Mouse (Mus musculus): ENCODE results near the gene Mttp. TPM values are rescaled to one million over a fixed set of nuclear protein-coding genes. Genes with fewer than 3 reads are reported as not detected.
A peak's percentile ranks its signal among the peaks of the same experiment; 100 is the strongest.

Mttp gene
- polyA plus RNA-seq, 1 experiment from 2014 or later = 41.6 TPM

- H3K4me2 ChIP-seq = no peak overlapping the region
- no peak overlapping the region for H3K4me3 ChIP-seq (replicated peaks)
- H3K9ac ChIP-seq = no peak overlapping the region
- peak; percentile 43; the same call in 1 of the 2 replicates for ATAC-seq (ENCODE audit: insufficient read depth, low FRiP score, low read depth)
- H3K27ac ChIP-seq = no peak overlapping the region
- no peaks in the 10 kb centered on the region for H3K9me3 ChIP-seq
- WGBS = 65% methylated on average over 8 of the region's 8 CpGs
- no peaks in the 10 kb centered on the region; the same call in 1 of the 2 replicates for H3K4me1 ChIP-seq
- H3K27me3 ChIP-seq (replicated peaks) = no peaks in the 10 kb centered on the region
- no peaks in the 10 kb centered on the region for H3K36me3 ChIP-seq
Measured at GRCm38 (mm10) chr3:138075209-138075608, 69.6 kb downstream of the Mttp start.

- Histone ChIP-seq H3K27me3 (replicated peaks) (no peaks in the 10 kb centered on the region), H3K4me3 (replicated peaks) (no peak overlapping the region), H3K9ac (no peak overlapping the region), H3K4me1 (no peaks in the 10 kb centered on the region; the same call in 1 of the 2 replicates), H3K36me3 (no peaks in the 10 kb centered on the region), H3K4me2 (no peak overlapping the region), H3K9me3 (no peaks in the 10 kb centered on the region), H3K27ac (no peak overlapping the region)
- WGBS = 100% methylated on average over 1 of the region's 1 CpGs
- ATAC-seq (ENCODE audit: insufficient read depth, low FRiP score, low read depth) = no peak; the same call in 1 of the 2 replicates
Measured at GRCm38 (mm10) chr3:138074214-138074613, 70.6 kb downstream of the Mttp start.

GRCm38 (mm10) chr3:138071476-138072073 lies 73.2 kb downstream of the Mttp start:
- no peak overlapping the region for H3K9ac ChIP-seq
- no peaks in the 10 kb centered on the region for H3K4me1 ChIP-seq
- no peak overlapping the region for H3K4me2 ChIP-seq
- no peaks in the 10 kb centered on the region for H3K27me3 ChIP-seq (replicated peaks)
- WGBS = 79% methylated on average over 10 of the region's 10 CpGs
- no peak for ATAC-seq (ENCODE audit: insufficient read depth, low FRiP score, low read depth)
- H3K27ac ChIP-seq = no peak overlapping the region
- H3K9me3 ChIP-seq = no peaks in the 10 kb centered on the region
- H3K4me3 ChIP-seq (replicated peaks) = no peak overlapping the region
- H3K36me3 ChIP-seq = no peaks in the 10 kb centered on the region

GRCm38 (mm10) chr3:138071004-138071403 lies 73.8 kb downstream of the Mttp start:
- Histone ChIP-seq H3K27ac (no peak overlapping the region), H3K4me2 (no peak overlapping the region), H3K4me3 (replicated peaks) (no peak overlapping the region), H3K27me3 (replicated peaks) (no peaks in the 10 kb centered on the region), H3K9me3 (no peaks in the 10 kb centered on the region), H3K36me3 (no peaks in the 10 kb centered on the region), H3K4me1 (no peaks in the 10 kb centered on the region), H3K9ac (no peak overlapping the region)
- ATAC-seq (ENCODE audit: insufficient read depth, low FRiP score, low read depth) = no peak
- WGBS = 11% methylated on average over 1 of the region's 1 CpGs

- no peak overlapping the region for H3K27ac ChIP-seq
- H3K4me1 ChIP-seq = no peaks in the 10 kb centered on the region
- no peak overlapping the region for H3K4me3 ChIP-seq (replicated peaks)
- 80% methylated on average over 18 of the region's 18 CpGs for WGBS
- H3K4me2 ChIP-seq = no peak overlapping the region
- ATAC-seq (ENCODE audit: insufficient read depth, low FRiP score, low read depth) = no peak
- no peak overlapping the region for H3K9ac ChIP-seq
- H3K36me3 ChIP-seq = no peaks in the 10 kb centered on the region
- no peaks in the 10 kb centered on the region for H3K27me3 ChIP-seq (replicated peaks)
- no peaks in the 10 kb centered on the region for H3K9me3 ChIP-seq
Measured at GRCm38 (mm10) chr3:138069756-138070511, 74.8 kb downstream of the Mttp start.

- H3K4me2 ChIP-seq = no peak overlapping the region
- no peak overlapping the region for H3K9ac ChIP-seq
- H3K4me1 ChIP-seq = peaks cover 5% of the 10 kb centered on the region; the same call in 1 of the 2 replicates
- no peaks in the 10 kb centered on the region for H3K9me3 ChIP-seq
- no peak overlapping the region for H3K27ac ChIP-seq
- no peaks in the 10 kb centered on the region for H3K27me3 ChIP-seq (replicated peaks)
- H3K4me3 ChIP-seq (replicated peaks) = no peak overlapping the region
- ATAC-seq (ENCODE audit: insufficient read depth, low FRiP score, low read depth) = no peak
- no peaks in the 10 kb centered on the region for H3K36me3 ChIP-seq
- WGBS = 92% methylated on average over 12 of the region's 12 CpGs
Measured at GRCm38 (mm10) chr3:138068103-138068502, 76.7 kb downstream of the Mttp start.

- no peaks in the 10 kb centered on the region for H3K9me3 ChIP-seq
- no peaks in the 10 kb centered on the region for H3K27me3 ChIP-seq (replicated peaks)
- peaks cover 8% of the 10 kb centered on the region for H3K4me1 ChIP-seq
- H3K9ac ChIP-seq = no peak within 1 kb of the TSS
- no peak for ATAC-seq (ENCODE audit: insufficient read depth, low FRiP score, low read depth)
- no peak within 1 kb of the TSS for H3K4me2 ChIP-seq
- H3K27ac ChIP-seq = no peak within 1 kb of the TSS
- no peaks in the 10 kb centered on the region for H3K36me3 ChIP-seq
- no peak within 1 kb of the TSS for H3K4me3 ChIP-seq (replicated peaks)
- 91% methylated on average over 12 of the region's 12 CpGs for WGBS
Measured at GRCm38 (mm10) chr3:138067288-138067687, 77.5 kb downstream of the Mttp start, which contains the start of gene Gm5105. TSS of gene Gm5105 (minus strand) at chr3:138067388.

GRCm38 (mm10) chr3:138066348-138066856 lies 78.4 kb downstream of the Mttp start:
- Histone ChIP-seq H3K36me3 (no peaks in the 10 kb centered on the region), H3K4me2 (no peak overlapping the region), H3K9ac (no peak overlapping the region), H3K4me1 (peaks cover 8% of the 10 kb centered on the region), H3K27ac (no peak overlapping the region), H3K4me3 (replicated peaks) (no peak overlapping the region), H3K27me3 (replicated peaks) (no peaks in the 10 kb centered on the region), H3K9me3 (no peaks in the 10 kb centered on the region)
- no peak for ATAC-seq (ENCODE audit: insufficient read depth, low FRiP score, low read depth)
- 72% methylated on average over 20 of the region's 20 CpGs for WGBS

GRCm38 (mm10) chr3:138065930-138066329 lies 78.8 kb downstream of the Mttp start:
- no peaks in the 10 kb centered on the region for H3K36me3 ChIP-seq
- peaks cover 8% of the 10 kb centered on the region for H3K4me1 ChIP-seq
- no peak overlapping the region for H3K4me2 ChIP-seq
- no peak overlapping the region for H3K4me3 ChIP-seq (replicated peaks)
- no peak overlapping the region for H3K27ac ChIP-seq
- no peak overlapping the region for H3K9ac ChIP-seq
- no peak for ATAC-seq (ENCODE audit: insufficient read depth, low FRiP score, low read depth)
- 88% methylated on average over 16 of the region's 16 CpGs for WGBS
- no peaks in the 10 kb centered on the region for H3K9me3 ChIP-seq
- no peaks in the 10 kb centered on the region for H3K27me3 ChIP-seq (replicated peaks)

- no peak within 1 kb of the TSS for H3K9ac ChIP-seq
- ATAC-seq (ENCODE audit: insufficient read depth, low FRiP score, low read depth) = no peak; the same call in 1 of the 2 replicates
- H3K36me3 ChIP-seq = no peaks in the 10 kb centered on the region
- H3K4me3 ChIP-seq (replicated peaks) = no peak within 1 kb of the TSS
- no peaks in the 10 kb centered on the region for H3K27me3 ChIP-seq (replicated peaks)
- H3K9me3 ChIP-seq = no peaks in the 10 kb centered on the region
- 72% methylated on average over 33 of the region's 33 CpGs for whole genome bisulfite sequencing
- peaks cover 8% of the 10 kb centered on the region for H3K4me1 ChIP-seq
- H3K27ac ChIP-seq = peak within 1 kb of the TSS; percentile 52; the same call in 1 of the 2 replicates
- H3K4me2 ChIP-seq = peak within 1 kb of the TSS; percentile 16
Measured at GRCm38 (mm10) chr3:138064732-138065645, 79.8 kb downstream of the Mttp start, which contains the start of gene 1110002E22Rik. TSS of gene 1110002E22Rik (plus strand) at chr3:138065052.

GRCm38 (mm10) chr3:138063731-138064329 lies 80.9 kb downstream of the Mttp start:
- no peaks in the 10 kb centered on the region for H3K9me3 ChIP-seq
- H3K27ac ChIP-seq = peak overlapping the region; percentile 52; the same call in 1 of the 2 replicates
- H3K36me3 ChIP-seq = no peaks in the 10 kb centered on the region
- H3K4me2 ChIP-seq = no peak overlapping the region; the same call in 1 of the 2 replicates
- no peaks in the 10 kb centered on the region for H3K27me3 ChIP-seq (replicated peaks)
- peak; percentile 36; the same call in 1 of the 2 replicates for ATAC-seq (ENCODE audit: insufficient read depth, low FRiP score, low read depth)
- 41% methylated on average over 14 of the region's 14 CpGs for WGBS
- H3K9ac ChIP-seq = no peak overlapping the region
- H3K4me3 ChIP-seq (replicated peaks) = no peak overlapping the region
- peaks cover 8% of the 10 kb centered on the region for H3K4me1 ChIP-seq
